Comparison of ENCODE assay signal across 8 mouse cellular contexts in the genomic region with DNA sequence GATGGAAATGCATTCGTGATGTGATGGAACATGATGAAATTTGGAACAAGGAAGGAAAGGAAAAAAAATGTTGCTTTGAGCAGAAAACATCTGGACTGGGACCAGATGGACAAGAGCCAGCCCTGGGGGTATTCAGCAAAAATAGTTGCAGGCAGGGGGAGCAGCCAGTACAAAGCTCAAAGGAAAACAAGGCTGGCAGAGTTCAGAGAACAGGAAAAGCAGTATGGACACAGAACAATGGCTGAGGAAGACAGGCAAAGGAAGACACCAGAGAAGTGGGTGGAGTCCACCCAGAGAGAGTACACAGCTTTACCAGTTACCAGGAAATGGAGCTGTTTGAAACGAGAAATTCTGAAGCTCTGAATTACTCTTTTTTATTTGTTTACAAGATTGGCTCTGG. TPM values are rescaled to one million over a fixed set of nuclear protein-coding genes. Genes with fewer than 3 reads are reported as not detected.
DNase-seq lines count a peak whose midpoint lies in the region; ATAC-seq lines count a peak whose summit lies in the region.

No protein-coding gene starts in this region.

- no peak overlapping the region for H3K4me3 ChIP-seq in heart, embryonic 15.5 days
- no peak overlapping the region for H3K4me3 ChIP-seq in lung, embryonic 16.5 days (ENCODE audit: low read length)
- no peak overlapping the region for H3K4me3 ChIP-seq in midbrain, embryonic 15.5 days

- WGBS in heart, embryonic 15.5 days = 38% methylated on average over 2 of the region's 2 CpGs
- WGBS in lung, embryonic 16.5 days = 20% methylated on average over 2 of the region's 2 CpGs
- WGBS in midbrain, embryonic 15.5 days = 59% methylated on average over 2 of the region's 2 CpGs

- H3K27me3 ChIP-seq in heart, embryonic 15.5 days = no peaks in the 10 kb centered on the region
- H3K27me3 ChIP-seq in lung, embryonic 16.5 days (ENCODE audit: control insufficient read depth, insufficient read depth, low read depth, low read length) = no peaks in the 10 kb centered on the region
- no peaks in the 10 kb centered on the region for H3K27me3 ChIP-seq in midbrain, embryonic 15.5 days (replicated peaks)

- H3K27ac ChIP-seq in heart, embryonic 15.5 days = peak overlapping the region; percentile 57; the same call in 1 of the 2 replicates
- H3K27ac ChIP-seq in lung, embryonic 16.5 days (ENCODE audit: low read length) = peak overlapping the region; percentile 82
- H3K27ac ChIP-seq in midbrain, embryonic 15.5 days = no peak overlapping the region

- no peaks in the 10 kb centered on the region for H3K36me3 ChIP-seq in heart, embryonic 15.5 days
- H3K36me3 ChIP-seq in lung, embryonic 16.5 days (ENCODE audit: control insufficient read depth, insufficient read depth, low read length) = no peaks in the 10 kb centered on the region
- H3K36me3 ChIP-seq in midbrain, embryonic 15.5 days (replicated peaks) = no peaks in the 10 kb centered on the region

- no peaks in the 10 kb centered on the region for H3K4me1 ChIP-seq in heart, embryonic 15.5 days (replicated peaks)
- H3K4me1 ChIP-seq in lung, embryonic 16.5 days (replicated peaks; ENCODE audit: control insufficient read depth, insufficient read depth, low read length) = peaks cover 2% of the 10 kb centered on the region
- H3K4me1 ChIP-seq in midbrain, embryonic 15.5 days = no peaks in the 10 kb centered on the region

- intact Hi-C loops in left cerebral cortex, postnatal 25 days (cut with DNase I) = no loop called here

- peak; percentile 14 for DNase-seq in left cerebral cortex, adult 11 months (ENCODE audit: low spot score)
- no peak for DNase-seq in left cerebral cortex, postnatal 25 days (ENCODE audit: low spot score in 2 of 2)
- DNase-seq in embryo, embryonic 10 days (ENCODE audit: low spot score) = peak; percentile 36
- peak; percentile 78 to 83 for DNase-seq in kidney, postnatal 4 days
- no peak for DNase-seq in thymus, postnatal 0 days (ENCODE audit: low spot score)

- no peaks in the 10 kb centered on the region for H3K9me3 ChIP-seq in heart, embryonic 15.5 days (replicated peaks)
- no peaks in the 10 kb centered on the region for H3K9me3 ChIP-seq in lung, embryonic 16.5 days (ENCODE audit: control insufficient read depth, low read length)
- H3K9me3 ChIP-seq in midbrain, embryonic 15.5 days = no peaks in the 10 kb centered on the region

- peak; percentile 83 for ATAC-seq in heart, embryonic 15.5 days (replicated peaks; ENCODE audit: insufficient number of reproducible peaks, insufficient read depth, low FRiP score, low read depth)
- ATAC-seq in lung, embryonic 16.5 days (ENCODE audit: low read depth) = peak; percentile 95
- no peak for ATAC-seq in midbrain, embryonic 15.5 days (replicated peaks)

- no peak overlapping the region for H3K9ac ChIP-seq in heart, embryonic 15.5 days
- no peak overlapping the region for H3K9ac ChIP-seq in lung, embryonic 16.5 days (ENCODE audit: low read length)
- H3K9ac ChIP-seq in midbrain, embryonic 15.5 days = no peak overlapping the region

- no peak overlapping the region for H3K4me2 ChIP-seq in heart, embryonic 15.5 days
- H3K4me2 ChIP-seq in lung, embryonic 16.5 days (ENCODE audit: low read depth, low read length) = no peak overlapping the region
- no peak overlapping the region for H3K4me2 ChIP-seq in midbrain, embryonic 15.5 days

RNA-seq across cellular contexts. Expression of a gene that starts 40.8 kb away (rescaled TPM):
- total RNA-seq in left cerebral cortex, postnatal 25 days (2021) = 100 to 1,000 TPM; 137 to 144 TPM
- polyA plus RNA-seq in heart, embryonic 15.5 days (2015; fragmentation: Nextera tagmentation; extraction: Ambion mirVana) = 9.9 and 10.9 TPM in 2 replicates
- 52.8 and 54.3 TPM in 2 replicates for polyA plus RNA-seq in lung, embryonic 16.5 days (2015; fragmentation: Nextera tagmentation; extraction: Ambion mirVana)
- 4.3 and 5.3 TPM in 2 replicates for polyA plus RNA-seq in thymus, postnatal 0 days (2015; fragmentation: Nextera tagmentation; extraction: Ambion mirVana)
- polyA plus RNA-seq in midbrain, embryonic 15.5 days (2015; fragmentation: Nextera tagmentation; extraction: Ambion mirVana) = 36.0 and 42.3 TPM in 2 replicates

Comparison
In these comparisons a context has a peak if more than half of its experiments do, and no peak if none do; other contexts are left out.
1. DNase-seq: peak in left cerebral cortex, adult 11 months (single experiment), embryo, embryonic 10 days (single experiment) and kidney, postnatal 4 days (2 of 2); none in left cerebral cortex, postnatal 25 days (0 of 2) and thymus, postnatal 0 days (single experiment).